Mouse (Mus musculus): ENCODE data around the gene Pom121l2. TPM values are rescaled to one million over a fixed set of nuclear protein-coding genes. Genes with fewer than 3 reads are reported as not detected.

Pom121l2 gene
- total RNA-seq (2017): not detected in 2 replicates

- peak; percentile 60 to 67 for ATAC-seq (replicated peaks in 1 of 2; ENCODE audit: insufficient read depth in 1 of 2, low FRiP score in 2 of 2, low TSS enrichment in 1 of 2, low read depth in 1 of 2, poor library complexity in 2 of 2, severe bottlenecking in 2 of 2)
These were observed at the start of gene Pom121l2 for GRCm38 (mm10) chr13:21980981-21981802. TSS of gene Pom121l2 (plus strand) at chr13:21981194.

- ATAC-seq (replicated peaks in 1 of 2; ENCODE audit: insufficient read depth in 1 of 2, low FRiP score in 2 of 2, low TSS enrichment in 1 of 2, low read depth in 1 of 2, poor library complexity in 2 of 2, severe bottlenecking in 2 of 2): no peak
These were observed 49.3 kb upstream of the Pom121l2 start for GRCm38 (mm10) chr13:21931740-21932139.

- no peak for ATAC-seq (replicated peaks in 1 of 2; ENCODE audit: insufficient read depth in 1 of 2, low FRiP score in 2 of 2, low TSS enrichment in 1 of 2, low read depth in 1 of 2, poor library complexity in 2 of 2, severe bottlenecking in 2 of 2)
These were observed 47.1 kb upstream of the Pom121l2 start for GRCm38 (mm10) chr13:21933626-21934548.

GRCm38 (mm10) chr13:21934982-21935791 is 45.8 kb upstream of the Pom121l2 start:
- peak; percentile 17 to 63; a peak in 1 of 4 replicates for ATAC-seq (replicated peaks in 1 of 2; ENCODE audit: insufficient read depth in 1 of 2, low FRiP score in 2 of 2, low TSS enrichment in 1 of 2, low read depth in 1 of 2, poor library complexity in 2 of 2, severe bottlenecking in 2 of 2)

GRCm38 (mm10) chr13:21935833-21936232 is 45.2 kb upstream of the Pom121l2 start:
- no peak for ATAC-seq (replicated peaks in 1 of 2; ENCODE audit: insufficient read depth in 1 of 2, low FRiP score in 2 of 2, low TSS enrichment in 1 of 2, low read depth in 1 of 2, poor library complexity in 2 of 2, severe bottlenecking in 2 of 2)

- no peak for ATAC-seq (replicated peaks in 1 of 2; ENCODE audit: insufficient read depth in 1 of 2, low FRiP score in 2 of 2, low TSS enrichment in 1 of 2, low read depth in 1 of 2, poor library complexity in 2 of 2, severe bottlenecking in 2 of 2)
These were observed 44.0 kb upstream of the Pom121l2 start for GRCm38 (mm10) chr13:21936968-21937367.

GRCm38 (mm10) chr13:21940213-21940612 is 40.8 kb upstream of the Pom121l2 start:
- peak; percentile 56 to 65 for ATAC-seq (replicated peaks in 1 of 2; ENCODE audit: insufficient read depth in 1 of 2, low FRiP score in 2 of 2, low TSS enrichment in 1 of 2, low read depth in 1 of 2, poor library complexity in 2 of 2, severe bottlenecking in 2 of 2)

GRCm38 (mm10) chr13:21940811-21941321 is 40.1 kb upstream of the Pom121l2 start:
- 0 out of 4 replicates have a peak, but pooled peaks have one; percentile 11 to 23 for ATAC-seq (replicated peaks in 1 of 2; ENCODE audit: insufficient read depth in 1 of 2, low FRiP score in 2 of 2, low TSS enrichment in 1 of 2, low read depth in 1 of 2, poor library complexity in 2 of 2, severe bottlenecking in 2 of 2)

- ATAC-seq (replicated peaks in 1 of 2; ENCODE audit: insufficient read depth in 1 of 2, low FRiP score in 2 of 2, low TSS enrichment in 1 of 2, low read depth in 1 of 2, poor library complexity in 2 of 2, severe bottlenecking in 2 of 2): no peak
These were observed 37.4 kb upstream of the Pom121l2 start for GRCm38 (mm10) chr13:21943644-21944043.

GRCm38 (mm10) chr13:21944592-21944925 is 36.4 kb upstream of the Pom121l2 start:
- peak; percentile 0 to 13; a peak in 3 of 4 replicates for ATAC-seq (replicated peaks in 1 of 2; ENCODE audit: insufficient read depth in 1 of 2, low FRiP score in 2 of 2, low TSS enrichment in 1 of 2, low read depth in 1 of 2, poor library complexity in 2 of 2, severe bottlenecking in 2 of 2)

GRCm38 (mm10) chr13:21944926-21945740 is 35.9 kb upstream of the Pom121l2 start, which contains the start of gene Zfp184:
TSS of gene Zfp184 (plus strand) at chr13:21945094.
- peak; percentile 85 to 89 for ATAC-seq (replicated peaks in 1 of 2; ENCODE audit: insufficient read depth in 1 of 2, low FRiP score in 2 of 2, low TSS enrichment in 1 of 2, low read depth in 1 of 2, poor library complexity in 2 of 2, severe bottlenecking in 2 of 2)

- no peak for ATAC-seq (replicated peaks in 1 of 2; ENCODE audit: insufficient read depth in 1 of 2, low FRiP score in 2 of 2, low TSS enrichment in 1 of 2, low read depth in 1 of 2, poor library complexity in 2 of 2, severe bottlenecking in 2 of 2)
These were observed 11.7 kb upstream of the Pom121l2 start for GRCm38 (mm10) chr13:21969269-21969668.

- no peak for ATAC-seq (replicated peaks in 1 of 2; ENCODE audit: insufficient read depth in 1 of 2, low FRiP score in 2 of 2, low TSS enrichment in 1 of 2, low read depth in 1 of 2, poor library complexity in 2 of 2, severe bottlenecking in 2 of 2)
These were observed 11.2 kb upstream of the Pom121l2 start for GRCm38 (mm10) chr13:21969816-21970215.

GRCm38 (mm10) chr13:21971641-21972040 is 9.4 kb upstream of the Pom121l2 start:
- no peak for ATAC-seq (replicated peaks in 1 of 2; ENCODE audit: insufficient read depth in 1 of 2, low FRiP score in 2 of 2, low TSS enrichment in 1 of 2, low read depth in 1 of 2, poor library complexity in 2 of 2, severe bottlenecking in 2 of 2)

- peak; percentile 83 to 92 for ATAC-seq (replicated peaks in 1 of 2; ENCODE audit: insufficient read depth in 1 of 2, low FRiP score in 2 of 2, low TSS enrichment in 1 of 2, low read depth in 1 of 2, poor library complexity in 2 of 2, severe bottlenecking in 2 of 2)
These were observed 6.7 kb upstream of the Pom121l2 start for GRCm38 (mm10) chr13:21974221-21974725.
